Mouse (Mus musculus) bone marrow macrophage, adult 2 months (primary cell): ENCODE measurements around the gene Fbxo3. TPM values are rescaled to one million over a fixed set of nuclear protein-coding genes. Genes with fewer than 3 reads are reported as not detected.
A peak's percentile ranks its signal among the peaks of the same experiment; 100 is the strongest.
"Not testable (repeated sequence)": the region's sequence is repeated elsewhere in the genome, so short reads cannot be mapped to it uniquely, and the experiment has no call there.

Experiments
- H3K27ac ChIP-seq: 2 replicates; pipeline ENCODE4 v1.5.1; 2012; ENCODE audit warnings: low read depth, low read length; ENCODE audit not compliant: insufficient read depth
- H3K4me1 ChIP-seq: 2 replicates; pipeline ENCODE4 v1.6.1; 2012; ENCODE audit warnings: low read length; ENCODE audit not compliant: control insufficient read depth, insufficient read depth
- H3K4me3 ChIP-seq: 2 replicates; pipeline ENCODE4 v1.5.1; 2012; ENCODE audit warnings: mild to moderate bottlenecking, low read length, moderate library complexity; ENCODE audit not compliant: insufficient read depth
- CTCF ChIP-seq: IDR thresholded peaks from 2 replicates; pipeline ENCODE4 v1.5.1; 2012; ENCODE audit warnings: low read depth, mild to moderate bottlenecking, low read length, moderate library complexity
- POLR2A ChIP-seq: IDR thresholded peaks from 2 replicates; pipeline ENCODE4 v1.6.1; 2012; ENCODE audit warnings: mild to moderate bottlenecking, low read depth, low read length, borderline replicate concordance
- polyA plus RNA-seq: library from polyadenylated mRNA; stranded (reverse); fragments of >200 nt; gene quantifications from 2 replicates; pipeline ENCODE4 v1.2.4, GENCODE M21; 2012; ENCODE audit not compliant: missing spikeins, insufficient read depth, insufficient read length

Fbxo3 gene
- polyA plus RNA-seq, 1 experiment: 43.2 TPM

- Histone ChIP-seq H3K4me1 (peaks cover 25% of the 10 kb centered on the region), H3K4me3 (no peak overlapping the region), H3K27ac (peak overlapping the region; percentile 71)
- no peak for TF ChIP-seq CTCF
- TF ChIP-seq POLR2A: no peak
Observed at GRCm38 (mm10) chr2:104110031-104110430, 82.5 kb downstream of the Fbxo3 start.

- not testable (repeated sequence) for H3K27ac ChIP-seq, H3K4me3 ChIP-seq
- H3K4me1 ChIP-seq: peaks cover 22% of the 10 kb centered on the region
Observed at GRCm38 (mm10) chr2:104111170-104111797, 83.8 kb downstream of the Fbxo3 start.

Other genes with a start within 250 kb of the Fbxo3 start
- 183 and 206 TPM in 2 replicates for gene Caprin1, start 230.1 kb upstream of the Fbxo3 start, polyA plus RNA-seq
- 281 and 284 TPM in 2 replicates for gene Lmo2, start 69.7 kb upstream of the Fbxo3 start, polyA plus RNA-seq
- gene 4931422A03Rik, start 640 bp downstream of the Fbxo3 start, polyA plus RNA-seq: not detected in 2 replicates
- gene Gm10912, start 38.1 kb downstream of the Fbxo3 start, polyA plus RNA-seq: 0.66 TPM in 1 of 2 replicates, not detected in the other
- not detected in 2 replicates for gene Gm10799, start 40.8 kb downstream of the Fbxo3 start, polyA plus RNA-seq
- gene Cd59b, start 42.1 kb downstream of the Fbxo3 start, polyA plus RNA-seq: 1.9 and 2.1 TPM in 2 replicates
- gene Cd59a, start 68.1 kb downstream of the Fbxo3 start, polyA plus RNA-seq: 16.3 and 17.4 TPM in 2 replicates
- not detected in 2 replicates for gene A930018P22Rik, start 95.0 kb downstream of the Fbxo3 start, polyA plus RNA-seq